Mouse (Mus musculus): ENCODE measurements around the gene Larp4b. TPM values are rescaled to one million over a fixed set of nuclear protein-coding genes. Genes with fewer than 3 reads are reported as not detected.

Larp4b gene
- polyA plus RNA-seq, 1 experiment from 2014 or later: 32.6 TPM

DNA sequence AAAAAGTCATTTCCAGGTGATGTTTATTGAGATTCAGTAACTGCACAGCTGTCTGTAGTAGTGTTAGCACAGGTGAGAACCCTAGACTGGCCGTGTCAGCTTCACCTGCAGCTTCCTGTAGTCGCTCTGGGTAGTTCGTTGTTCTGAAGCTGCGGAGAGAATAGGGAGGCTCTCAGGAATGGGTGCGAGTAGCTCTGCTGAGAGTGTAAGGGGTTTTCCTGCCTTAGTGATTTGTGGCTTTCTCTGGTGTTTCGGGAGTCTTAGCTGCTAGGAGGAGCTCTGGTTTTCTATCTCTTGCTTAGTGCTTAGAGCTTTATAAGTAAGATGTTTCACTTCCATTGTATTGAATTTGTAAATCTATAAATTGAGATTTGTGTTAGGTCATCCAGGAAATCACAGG is 42.4 kb downstream of the Larp4b start:
- 90% methylated on average over 6 of the region's 6 CpGs for WGBS
- DNase-seq (ENCODE audit: extremely low spot score, low spot score): no peak
- Histone ChIP-seq H3K4me3 (no peak overlapping the region), H3K36me3 (replicated peaks) (peaks cover 72% of the 10 kb centered on the region), H3K27me3 (ENCODE audit: poor library complexity, severe bottlenecking) (no peaks in the 10 kb centered on the region), H3K27ac (no peak overlapping the region), H3K4me1 (no peaks in the 10 kb centered on the region), H3K9me3 (no peaks in the 10 kb centered on the region)

DNA sequence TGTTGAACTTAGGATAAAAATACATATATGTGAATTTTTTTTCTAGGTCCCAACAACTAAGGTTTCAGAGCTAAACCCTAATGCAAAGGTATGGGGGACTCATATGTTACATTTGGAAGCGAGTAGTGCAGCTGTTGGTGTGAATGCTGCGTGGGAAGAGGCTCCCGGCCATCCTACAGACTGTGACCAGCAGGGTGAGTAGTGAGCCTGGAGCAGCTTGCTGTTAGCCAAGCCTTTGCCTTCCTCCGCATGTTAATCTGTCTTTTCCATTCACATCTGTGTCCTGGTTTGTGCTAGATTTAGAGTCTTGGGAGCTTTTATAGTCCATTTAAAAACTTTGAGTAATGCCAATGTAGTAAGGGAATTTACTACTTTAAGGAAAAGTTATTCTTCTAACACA is 43.1 kb downstream of the Larp4b start:
- Histone ChIP-seq H3K4me1 (peaks cover 4% of the 10 kb centered on the region), H3K27ac (no peak overlapping the region), H3K36me3 (replicated peaks) (peaks cover 78% of the 10 kb centered on the region), H3K4me3 (no peak overlapping the region), H3K27me3 (ENCODE audit: poor library complexity, severe bottlenecking) (no peaks in the 10 kb centered on the region), H3K9me3 (no peaks in the 10 kb centered on the region)
- no peak for DNase-seq (ENCODE audit: extremely low spot score, low spot score)
- WGBS: 70% methylated on average over 4 of the region's 4 CpGs

DNA sequence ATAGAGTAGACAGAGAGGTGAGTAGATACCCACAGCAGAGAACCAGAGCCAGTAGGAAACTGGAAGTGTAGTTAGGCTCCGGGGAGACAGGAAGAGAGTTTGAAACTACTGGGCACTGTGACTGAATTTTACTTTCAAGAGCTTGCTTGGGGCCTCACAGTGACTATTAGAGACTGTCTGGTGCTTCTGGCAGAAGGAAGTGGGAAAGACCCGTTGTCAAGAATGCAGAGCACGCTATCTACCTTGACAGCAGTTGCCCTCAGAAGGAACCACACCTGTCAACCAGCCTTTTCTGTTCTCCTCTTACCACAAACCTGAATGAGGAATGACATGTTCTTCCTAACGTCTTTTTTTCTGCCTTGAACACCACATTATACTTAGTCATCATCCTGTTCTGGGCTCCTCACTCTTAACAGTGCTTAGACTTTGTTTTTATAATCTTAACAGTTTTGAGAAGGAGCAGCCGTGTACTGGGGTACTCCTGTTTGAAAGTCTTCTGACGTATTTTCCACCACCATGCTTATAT is 45.8 kb downstream of the Larp4b start:
- Histone ChIP-seq H3K27ac (no peak overlapping the region), H3K36me3 (replicated peaks) (peaks cover 86% of the 10 kb centered on the region), H3K27me3 (ENCODE audit: poor library complexity, severe bottlenecking) (no peaks in the 10 kb centered on the region), H3K4me1 (peaks cover 20% of the 10 kb centered on the region), H3K9me3 (no peaks in the 10 kb centered on the region), H3K4me3 (no peak overlapping the region)
- WGBS: 94% methylated on average over 6 of the region's 6 CpGs
- no peak for DNase-seq (ENCODE audit: extremely low spot score, low spot score)

DNA sequence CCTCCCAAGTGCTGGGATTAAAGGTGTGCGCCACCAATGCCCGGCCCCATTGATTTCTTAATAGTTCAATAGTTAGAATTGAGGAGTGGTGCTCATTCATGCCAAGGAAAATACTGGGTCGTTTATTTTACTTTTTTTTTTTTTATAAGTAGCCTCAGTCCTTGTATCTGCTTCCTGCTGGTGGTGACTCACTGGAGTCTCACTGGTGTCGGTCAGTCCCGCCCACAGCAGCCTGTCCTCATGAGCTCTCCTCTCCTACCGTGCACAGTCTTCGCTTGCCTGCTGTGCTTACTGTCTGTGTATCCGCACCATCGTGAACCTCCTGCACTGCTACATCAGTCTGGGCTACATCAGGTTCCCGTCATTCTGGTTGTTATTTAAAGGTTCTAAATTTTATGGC is 46.5 kb downstream of the Larp4b start:
- DNase-seq (ENCODE audit: extremely low spot score, low spot score): no peak
- 93% methylated on average over 10 of the region's 10 CpGs for WGBS
- peaks cover 20% of the 10 kb centered on the region for H3K4me1 ChIP-seq
- no peaks in the 10 kb centered on the region for H3K9me3 ChIP-seq
- no peak overlapping the region for H3K27ac ChIP-seq
- no peaks in the 10 kb centered on the region for H3K27me3 ChIP-seq (ENCODE audit: poor library complexity, severe bottlenecking)
- no peak overlapping the region for H3K4me3 ChIP-seq
- peaks cover 88% of the 10 kb centered on the region for H3K36me3 ChIP-seq (replicated peaks)

DNA sequence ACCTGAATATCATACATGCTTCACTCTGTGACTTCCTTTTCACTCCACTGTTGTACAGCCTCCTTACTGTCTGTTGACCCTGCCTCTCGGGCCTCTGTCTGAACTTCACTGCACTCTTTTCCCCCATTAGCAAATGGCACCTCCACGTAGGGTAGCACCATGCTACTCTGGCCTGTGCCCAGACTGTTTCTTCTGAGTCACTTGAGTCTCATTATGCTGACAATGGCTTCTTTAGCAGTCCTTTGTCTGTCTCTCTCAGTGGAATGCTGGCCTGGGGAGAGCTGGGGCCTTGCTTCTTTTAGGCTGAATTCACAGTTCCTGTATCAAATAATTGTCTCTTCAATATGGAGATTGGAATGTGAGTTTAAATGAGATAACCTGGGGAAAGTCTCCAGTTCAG is 48.7 kb downstream of the Larp4b start:
- Histone ChIP-seq H3K9me3 (no peaks in the 10 kb centered on the region), H3K4me3 (no peak overlapping the region), H3K27me3 (ENCODE audit: poor library complexity, severe bottlenecking) (no peaks in the 10 kb centered on the region), H3K4me1 (peaks cover 20% of the 10 kb centered on the region), H3K27ac (peak overlapping the region; percentile 48), H3K36me3 (replicated peaks) (peaks cover 95% of the 10 kb centered on the region)
- 16% methylated on average over 2 of the region's 2 CpGs for WGBS
- DNase-seq (ENCODE audit: extremely low spot score, low spot score): peak; percentile 21

DNA sequence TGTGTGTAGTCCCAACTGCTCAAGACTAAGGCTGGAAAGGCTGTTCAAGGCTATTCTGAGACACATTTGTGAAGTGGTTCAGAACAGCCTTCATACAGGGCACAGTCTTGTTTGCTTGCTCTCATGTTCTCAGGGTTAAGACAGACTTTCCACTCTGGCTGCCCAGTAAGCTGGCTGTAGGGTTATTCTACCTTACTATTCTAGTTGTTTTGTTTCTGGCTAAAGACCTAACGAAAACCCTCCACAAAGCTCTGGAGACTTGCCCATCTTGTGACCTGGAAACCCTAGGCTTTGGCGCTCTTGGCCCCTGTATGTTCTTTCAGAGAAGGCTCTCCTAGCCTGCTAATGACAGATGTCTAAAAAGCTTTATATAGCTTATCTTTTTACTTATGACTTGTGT is 55.1 kb downstream of the Larp4b start:
- 79% methylated on average over 2 of the region's 2 CpGs for WGBS
- no peak for DNase-seq (ENCODE audit: extremely low spot score, low spot score)
- Histone ChIP-seq H3K4me3 (no peak overlapping the region), H3K4me1 (peaks cover 12% of the 10 kb centered on the region), H3K27me3 (ENCODE audit: poor library complexity, severe bottlenecking) (no peaks in the 10 kb centered on the region), H3K27ac (no peak overlapping the region), H3K36me3 (replicated peaks) (peaks cover 91% of the 10 kb centered on the region), H3K9me3 (no peaks in the 10 kb centered on the region)

DNA sequence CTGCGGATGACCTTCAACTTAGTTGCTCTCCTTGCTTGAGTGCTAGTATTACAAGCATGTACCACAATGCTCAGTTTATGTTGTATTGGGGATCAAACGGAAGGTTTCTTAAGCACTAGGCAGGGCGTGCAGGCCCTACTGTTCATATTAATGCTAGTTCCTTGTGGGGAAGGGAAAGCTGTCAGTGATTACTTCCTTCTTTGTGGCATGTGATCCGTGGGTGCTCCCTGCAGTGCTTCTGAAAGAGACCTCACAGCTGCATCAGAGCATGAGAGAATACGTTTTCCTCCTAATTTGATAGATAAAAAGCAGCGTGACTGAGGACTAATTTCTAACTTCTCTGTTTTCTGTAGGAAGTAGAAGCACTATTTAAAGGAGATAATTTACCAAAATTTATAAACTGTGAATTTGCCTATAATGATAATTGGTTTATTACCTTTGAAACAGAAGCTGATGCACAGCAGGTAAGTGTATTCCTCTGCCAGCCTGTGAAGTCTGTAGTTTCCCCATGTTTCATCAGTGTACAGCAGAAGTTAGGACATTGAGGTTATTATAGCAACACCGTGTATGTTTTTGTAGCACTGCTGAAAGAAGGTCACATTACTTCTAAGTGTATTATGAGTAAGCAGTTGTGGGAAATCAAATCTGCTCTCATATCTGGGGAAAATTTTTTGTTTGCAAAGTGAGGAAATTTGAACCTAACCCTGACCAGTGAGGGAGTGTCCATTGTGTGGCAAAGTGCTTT is 56.0 kb downstream of the Larp4b start:
- Histone ChIP-seq H3K27me3 (ENCODE audit: poor library complexity, severe bottlenecking) (no peaks in the 10 kb centered on the region), H3K4me3 (no peak overlapping the region), H3K4me1 (peaks cover 12% of the 10 kb centered on the region), H3K36me3 (replicated peaks) (peaks cover 91% of the 10 kb centered on the region), H3K9me3 (no peaks in the 10 kb centered on the region), H3K27ac (no peak overlapping the region)
- DNase-seq (ENCODE audit: extremely low spot score, low spot score): no peak
- 54% methylated on average over 7 of the region's 7 CpGs for WGBS

DNA sequence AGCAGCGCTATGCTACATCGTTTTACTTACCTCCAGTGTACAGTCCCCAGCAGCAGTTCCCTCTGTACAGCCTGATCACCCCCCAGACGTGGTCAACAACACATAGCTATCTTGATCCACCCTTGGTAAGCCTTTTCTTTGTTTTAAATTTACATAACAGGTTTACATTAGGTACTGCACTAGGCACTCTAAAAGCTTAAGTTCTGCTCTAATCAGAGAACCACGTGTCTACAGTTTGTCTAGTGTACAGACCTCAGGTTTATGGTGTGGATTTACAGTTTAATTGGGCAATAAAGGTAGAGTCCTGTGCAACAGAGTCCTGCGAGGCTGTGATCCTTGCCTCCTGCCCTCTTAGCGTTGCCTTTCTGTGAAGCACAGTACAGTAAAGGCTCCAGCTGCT is 57.4 kb downstream of the Larp4b start:
- no peak for DNase-seq (ENCODE audit: extremely low spot score, low spot score)
- Histone ChIP-seq H3K4me1 (peaks cover 12% of the 10 kb centered on the region), H3K27me3 (ENCODE audit: poor library complexity, severe bottlenecking) (no peaks in the 10 kb centered on the region), H3K27ac (no peak overlapping the region), H3K4me3 (no peak overlapping the region), H3K36me3 (replicated peaks) (peaks cover 93% of the 10 kb centered on the region), H3K9me3 (no peaks in the 10 kb centered on the region)
- WGBS: 91% methylated on average over 6 of the region's 6 CpGs

DNA sequence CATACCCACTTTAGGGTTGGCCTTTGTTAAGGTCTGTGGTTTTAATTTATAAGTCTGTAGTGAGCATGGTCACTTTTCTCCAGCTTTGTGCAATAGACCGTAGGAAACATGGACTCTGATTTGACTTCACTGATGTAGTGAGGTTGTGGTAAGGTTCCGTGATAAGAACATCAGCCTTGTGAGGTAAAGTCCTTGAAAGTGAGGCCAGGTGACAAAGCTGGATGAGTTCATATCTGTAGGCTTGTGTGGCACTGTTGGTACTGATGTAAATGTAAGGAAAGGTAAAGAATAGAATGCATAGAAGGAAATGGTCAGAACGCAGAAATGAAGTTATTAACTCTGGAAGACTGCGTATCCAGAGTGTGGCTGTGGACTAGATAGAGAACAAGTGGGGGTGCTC is 57.9 kb downstream of the Larp4b start:
- Histone ChIP-seq H3K4me1 (peaks cover 12% of the 10 kb centered on the region), H3K27ac (no peak overlapping the region), H3K27me3 (ENCODE audit: poor library complexity, severe bottlenecking) (no peaks in the 10 kb centered on the region), H3K9me3 (no peaks in the 10 kb centered on the region), H3K36me3 (replicated peaks) (peaks cover 93% of the 10 kb centered on the region), H3K4me3 (no peak overlapping the region)
- WGBS: 98% methylated on average over 4 of the region's 4 CpGs
- no peak for DNase-seq (ENCODE audit: extremely low spot score, low spot score)

DNA sequence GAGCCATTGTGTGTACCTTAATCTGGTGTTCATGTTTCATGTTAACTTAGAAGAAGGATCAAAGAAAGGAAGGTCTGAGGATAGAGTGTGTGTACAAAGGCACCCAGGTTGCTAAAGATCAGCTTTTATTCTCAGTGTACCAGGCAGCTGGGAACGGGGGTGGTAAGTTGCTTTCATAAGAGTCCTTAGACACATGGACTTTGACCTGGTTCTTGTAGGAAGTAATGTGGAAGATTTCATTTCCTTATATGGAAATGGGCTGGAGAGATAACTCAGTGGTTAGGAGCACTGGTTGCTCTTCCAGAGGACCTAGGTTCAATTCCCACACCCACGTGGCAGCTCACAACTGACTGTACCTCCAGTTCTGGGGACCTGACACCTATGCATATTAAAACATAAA is 58.6 kb downstream of the Larp4b start:
- DNase-seq (ENCODE audit: extremely low spot score, low spot score): no peak
- Histone ChIP-seq H3K27ac (no peak overlapping the region), H3K4me3 (no peak overlapping the region), H3K9me3 (no peaks in the 10 kb centered on the region), H3K4me1 (peaks cover 12% of the 10 kb centered on the region), H3K27me3 (ENCODE audit: poor library complexity, severe bottlenecking) (no peaks in the 10 kb centered on the region), H3K36me3 (replicated peaks) (peaks cover 90% of the 10 kb centered on the region)
- 92% methylated on average over 2 of the region's 2 CpGs for WGBS

DNA sequence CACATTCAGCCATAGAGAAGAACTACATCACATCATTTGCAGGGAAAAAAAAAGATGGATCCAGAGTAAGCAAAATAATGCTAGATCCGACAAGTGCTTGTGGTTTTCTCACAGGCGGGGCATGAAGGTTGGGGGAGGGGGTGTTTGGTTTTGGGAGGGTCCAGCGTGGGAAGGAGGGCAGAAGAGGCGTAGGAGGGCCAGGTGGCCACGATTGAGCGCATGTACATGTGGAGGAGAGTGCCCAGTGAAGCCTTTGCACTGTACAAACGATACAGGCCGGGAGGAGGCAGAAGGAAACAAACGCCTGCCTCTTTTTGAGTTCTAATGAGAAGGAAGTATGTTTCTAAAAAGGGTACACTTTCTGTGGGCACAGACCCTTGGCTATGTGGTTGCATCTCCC is 60.1 kb downstream of the Larp4b start:
- WGBS: 87% methylated on average over 9 of the region's 9 CpGs
- Histone ChIP-seq H3K36me3 (replicated peaks) (peaks cover 93% of the 10 kb centered on the region), H3K4me1 (peaks cover 9% of the 10 kb centered on the region), H3K27ac (no peak overlapping the region), H3K9me3 (no peaks in the 10 kb centered on the region), H3K4me3 (no peak overlapping the region), H3K27me3 (ENCODE audit: poor library complexity, severe bottlenecking) (no peaks in the 10 kb centered on the region)
- no peak for DNase-seq (ENCODE audit: extremely low spot score, low spot score)

DNA sequence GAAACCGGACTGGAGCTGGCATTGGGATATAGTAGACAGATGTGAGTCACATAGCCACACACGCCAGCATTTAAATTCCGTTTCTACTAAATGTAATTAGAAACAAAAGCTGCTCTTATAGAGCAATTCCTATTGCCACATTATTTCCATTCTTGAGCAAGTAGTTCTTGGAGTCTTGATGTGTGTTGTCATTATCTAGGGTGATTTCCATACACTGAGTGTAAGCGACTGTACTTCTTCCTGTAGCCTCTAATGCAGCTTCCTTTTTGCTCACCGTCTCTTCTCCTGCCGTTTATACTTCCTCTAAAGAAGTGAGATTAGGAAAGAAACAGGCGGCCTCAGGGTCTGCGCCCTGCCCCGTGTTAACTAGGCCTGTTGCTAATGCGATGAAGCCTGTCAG is 65.6 kb downstream of the Larp4b start:
- DNase-seq (ENCODE audit: extremely low spot score, low spot score): no peak
- WGBS: 95% methylated on average over 10 of the region's 10 CpGs
- peaks cover 90% of the 10 kb centered on the region for H3K36me3 ChIP-seq (replicated peaks)
- H3K27ac ChIP-seq: no peak overlapping the region
- no peaks in the 10 kb centered on the region for H3K27me3 ChIP-seq (ENCODE audit: poor library complexity, severe bottlenecking)
- no peaks in the 10 kb centered on the region for H3K9me3 ChIP-seq
- no peak overlapping the region for H3K4me3 ChIP-seq
- no peaks in the 10 kb centered on the region for H3K4me1 ChIP-seq

DNA sequence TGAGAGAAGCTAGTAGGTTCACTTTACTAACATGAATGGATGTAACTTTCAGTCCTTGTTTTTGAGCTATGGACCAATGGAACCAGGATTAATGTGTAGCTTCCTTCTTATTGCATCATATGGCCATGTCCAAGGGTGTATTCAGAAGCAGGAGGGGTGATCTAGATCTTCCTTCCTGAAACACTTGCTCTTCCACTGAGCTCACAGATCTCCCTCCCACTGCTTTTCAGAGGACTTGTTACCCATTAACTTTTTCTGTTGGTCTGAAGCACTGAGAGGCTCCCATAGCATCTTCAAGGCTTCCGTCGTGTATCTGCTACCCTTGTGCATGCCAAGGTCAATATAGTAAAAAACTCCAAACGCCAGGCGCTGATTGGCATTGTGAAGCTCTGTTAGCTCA is 69.2 kb downstream of the Larp4b start:
- H3K4me1 ChIP-seq: no peaks in the 10 kb centered on the region
- 93% methylated on average over 4 of the region's 4 CpGs for WGBS
- peaks cover 93% of the 10 kb centered on the region for H3K36me3 ChIP-seq (replicated peaks)
- no peaks in the 10 kb centered on the region for H3K9me3 ChIP-seq
- no peak for DNase-seq (ENCODE audit: extremely low spot score, low spot score)
- no peak overlapping the region for H3K27ac ChIP-seq
- no peak overlapping the region for H3K4me3 ChIP-seq
- H3K27me3 ChIP-seq (ENCODE audit: poor library complexity, severe bottlenecking): no peaks in the 10 kb centered on the region
